Mouse (Mus musculus): ENCODE data around the gene C2cd3.
A peak's percentile ranks its signal among the peaks of the same experiment; 100 is the strongest.

- TF ChIP-seq CTCF (IDR thresholded peaks at IDR 0.05; ENCODE audit: control insufficient read depth, insufficient read depth, low read length) (peak; percentile 9; the same call in 1 of the 2 replicates), POLR2A (IDR thresholded peaks at IDR 0.05; ENCODE audit: borderline replicate concordance, control insufficient read depth, low read depth, low read length) (no peak)
Observed at GRCm38 (mm10) chr7:100429911-100430310, 57.9 kb downstream of the C2cd3 start.
